Comparison of ENCODE assay signal across 10 mouse cellular contexts in genomic region chr11:11932102-11932789, GRCm38 (mm10). TPM values are rescaled to one million over a fixed set of nuclear protein-coding genes. Genes with fewer than 3 reads are reported as not detected.
DNase-seq lines count a peak whose midpoint lies in the region; ATAC-seq lines count a peak whose summit lies in the region.
"Had no signal": no experiment of that assay in that cellular context is flagged by ENCODE, and none has a peak within 500 bp of the region (broad histone marks: within the 10 kb centered on the region; RNA-seq: fewer than 3 reads in every experiment).

No protein-coding gene starts in this region.

- no peak overlapping the region for H3K4me2 ChIP-seq in neural tube, embryonic 12.5 days (replicated peaks)
- H3K4me2 ChIP-seq in neural tube, embryonic 15.5 days, result no peak overlapping the region

- peak; percentile 46 for ATAC-seq in neural tube, embryonic 12.5 days (ENCODE audit: low FRiP score, low read depth)
- ATAC-seq in neural tube, embryonic 15.5 days (ENCODE audit: low FRiP score), result no peak; the same call in 1 of the 2 replicates

- 0 out of 2 replicates have a peak, but pooled peaks cover 9% of the 10 kb centered on the region for H3K4me1 ChIP-seq in neural tube, embryonic 12.5 days
- H3K4me1 ChIP-seq in neural tube, embryonic 15.5 days, result no peaks in the 10 kb centered on the region
- peaks cover 8% of the 10 kb centered on the region for H3K4me1 ChIP-seq in limb, embryonic 10.5 days

- intact Hi-C loops in gastrocnemius, postnatal 14 days (cut with DNase I; ENCODE audit: low total_unique reads), result no loop called here
- intact Hi-C loops in gastrocnemius, postnatal 36 days (cut with DNase I), result no loop called here

- no peak overlapping the region for H3K27ac ChIP-seq in neural tube, embryonic 12.5 days
- H3K27ac ChIP-seq in neural tube, embryonic 15.5 days (replicated peaks), result no peak overlapping the region
- peak overlapping the region; percentile 46 for H3K27ac ChIP-seq in limb, embryonic 10.5 days

- no peaks in the 10 kb centered on the region for H3K9me3 ChIP-seq in neural tube, embryonic 12.5 days
- no peaks in the 10 kb centered on the region for H3K9me3 ChIP-seq in neural tube, embryonic 15.5 days (replicated peaks)
- H3K9me3 ChIP-seq in limb, embryonic 10.5 days (replicated peaks), result no peaks in the 10 kb centered on the region

- H3K9ac ChIP-seq in neural tube, embryonic 12.5 days, result no peak overlapping the region
- no peak overlapping the region for H3K9ac ChIP-seq in neural tube, embryonic 15.5 days (replicated peaks)

- peak; percentile 51 for DNase-seq in gastrocnemius, adult 18-20 months (ENCODE audit: low spot score)
- no peak for DNase-seq in gastrocnemius, postnatal 14 days
- peak; percentile 29 for DNase-seq in limb, embryonic 10.5 days (ENCODE audit: low spot score)
- DNase-seq in telencephalon, adult 2 months (ENCODE audit: low read depth, low spot score), result peak; percentile 65
- DNase-seq in right cerebral cortex, postnatal 36 days (ENCODE audit: low spot score in 2 of 2), result no peak
- DNase-seq in gastrocnemius, postnatal 36 days, result no peak
- DNase-seq: thymus, adult 18-20 months had no signal

- H3K27me3 ChIP-seq in neural tube, embryonic 12.5 days (replicated peaks), result no peaks in the 10 kb centered on the region
- no peaks in the 10 kb centered on the region for H3K27me3 ChIP-seq in neural tube, embryonic 15.5 days (replicated peaks)
- no peaks in the 10 kb centered on the region for H3K27me3 ChIP-seq in limb, embryonic 10.5 days (ENCODE audit: low read depth, poor library complexity, severe bottlenecking)

- whole genome bisulfite sequencing in neural tube, embryonic 12.5 days, result 53% methylated on average over 11 of the region's 11 CpGs
- whole genome bisulfite sequencing in neural tube, embryonic 15.5 days, result 49% methylated on average over 11 of the region's 11 CpGs
- 80% methylated on average over 11 of the region's 11 CpGs for WGBS in limb, embryonic 10.5 days

- peaks cover 43% of the 10 kb centered on the region for H3K36me3 ChIP-seq in neural tube, embryonic 12.5 days
- H3K36me3 ChIP-seq in neural tube, embryonic 15.5 days, result peaks cover 16% of the 10 kb centered on the region; the same call in 1 of the 2 replicates
- H3K36me3 ChIP-seq in limb, embryonic 10.5 days, result peaks cover 79% of the 10 kb centered on the region

- no peak overlapping the region for H3K4me3 ChIP-seq in neural tube, embryonic 12.5 days
- H3K4me3 ChIP-seq in neural tube, embryonic 15.5 days (replicated peaks), result no peak overlapping the region
- H3K4me3 ChIP-seq in limb, embryonic 10.5 days, result no peak overlapping the region

RNA-seq across cellular contexts. Expression of gene Ddc, which starts 34.3 kb away (rescaled TPM):
- total RNA-seq in gastrocnemius, adult 18-20 months (2021), result under 1 TPM; 0.66 to 0.71 TPM
- 10 to 100 TPM; 20.5 to 28.2 TPM for total RNA-seq in gastrocnemius, postnatal 14 days (2021)
- 4.7 and 4.9 TPM in 2 replicates for polyA plus RNA-seq in neural tube, embryonic 12.5 days (2016; fragmentation: Nextera tagmentation; extraction: Ambion mirVana)
- 4.7 and 5.5 TPM in 2 replicates for polyA plus RNA-seq in neural tube, embryonic 15.5 days (2015; fragmentation: Nextera tagmentation; extraction: Ambion mirVana)
- polyA plus RNA-seq in limb, embryonic 10.5 days (2016; fragmentation: Nextera tagmentation; extraction: Ambion mirVana), result 5.5 and 6.2 TPM in 2 replicates
- under 1 TPM; 0.66 to 0.86 TPM for total RNA-seq in gastrocnemius, postnatal 36 days (2021)
- total RNA-seq: hematopoietic stem cell, adult 5-6 weeks had no signal

Comparison
In these comparisons a context has a peak if more than half of its experiments do, and no peak if none do; other contexts are left out.
1. DNase-seq: peak in gastrocnemius, adult 18-20 months (single experiment), limb, embryonic 10.5 days (single experiment) and telencephalon, adult 2 months (single experiment); none in gastrocnemius, postnatal 14 days (single experiment), right cerebral cortex, postnatal 36 days (0 of 2) and gastrocnemius, postnatal 36 days (0 of 2).
2. RNA of gene Ddc, which starts 34.3 kb away (total RNA-seq): 20.5 to 28.2 TPM in gastrocnemius, postnatal 14 days; 0.66 to 0.86 TPM in gastrocnemius, postnatal 36 days and 0.66 to 0.71 TPM in gastrocnemius, adult 18-20 months; every median in the first group is over 10 times any median in the second.